Mouse (Mus musculus): ENCODE data around the gene Itga11. TPM values are rescaled to one million over a fixed set of nuclear protein-coding genes. Genes with fewer than 3 reads are reported as not detected.
A peak's percentile ranks its signal among the peaks of the same experiment; 100 is the strongest.

Itga11 gene
- polyA plus RNA-seq, 1 experiment, result 1.4 TPM

DNA sequence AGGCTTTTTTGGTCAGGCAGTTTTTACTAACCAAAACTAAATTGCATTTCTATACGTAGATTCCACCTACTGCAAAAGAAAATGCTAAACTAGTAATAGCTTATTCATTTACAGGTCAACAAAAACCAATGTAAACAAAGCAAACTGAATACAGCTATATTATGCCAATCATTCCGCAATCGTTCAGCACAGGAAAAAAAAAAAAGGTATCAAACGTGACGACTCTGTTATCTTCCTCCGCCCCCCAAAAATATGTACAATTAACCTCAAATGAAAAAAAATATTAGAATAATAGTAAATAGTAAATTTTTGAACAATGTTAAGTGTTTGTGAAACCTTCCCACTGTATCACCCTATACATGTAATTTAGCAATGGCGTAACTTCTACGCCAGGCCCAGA lies 132.5 kb downstream of the Itga11 start:
- Histone ChIP-seq H3K4me3 (ENCODE audit: low read depth, low read length) (peak overlapping the region; percentile 99), H3K4me1 (ENCODE audit: control insufficient read depth, insufficient read depth, low read length) (no peaks in the 10 kb centered on the region), H3K9me3 (replicated peaks; ENCODE audit: control insufficient read depth, insufficient read depth, low read length, poor library complexity, severe bottlenecking) (no peaks in the 10 kb centered on the region), H3K27me3 (ENCODE audit: control insufficient read depth, insufficient read depth, low read length, poor library complexity, severe bottlenecking) (no peaks in the 10 kb centered on the region), H3K9ac (ENCODE audit: low read depth, poor library complexity, severe bottlenecking) (peak overlapping the region; percentile 89), H3K27ac (ENCODE audit: insufficient read depth, low read length) (no peak overlapping the region), H3K36me3 (ENCODE audit: control insufficient read depth, insufficient read depth, low read length, poor library complexity, severe bottlenecking) (peaks cover 30% of the 10 kb centered on the region)
- no peak for TF ChIP-seq EP300 (IDR thresholded peaks at IDR 0.05; ENCODE audit: insufficient read depth, low read depth, low read length)
- no peak for TF ChIP-seq POLR2A (IDR thresholded peaks at IDR 0.05; ENCODE audit: insufficient read depth, low read length)
- TF ChIP-seq CTCF (IDR thresholded peaks at IDR 0.05; ENCODE audit: low read depth, low read length), result no peak

DNA sequence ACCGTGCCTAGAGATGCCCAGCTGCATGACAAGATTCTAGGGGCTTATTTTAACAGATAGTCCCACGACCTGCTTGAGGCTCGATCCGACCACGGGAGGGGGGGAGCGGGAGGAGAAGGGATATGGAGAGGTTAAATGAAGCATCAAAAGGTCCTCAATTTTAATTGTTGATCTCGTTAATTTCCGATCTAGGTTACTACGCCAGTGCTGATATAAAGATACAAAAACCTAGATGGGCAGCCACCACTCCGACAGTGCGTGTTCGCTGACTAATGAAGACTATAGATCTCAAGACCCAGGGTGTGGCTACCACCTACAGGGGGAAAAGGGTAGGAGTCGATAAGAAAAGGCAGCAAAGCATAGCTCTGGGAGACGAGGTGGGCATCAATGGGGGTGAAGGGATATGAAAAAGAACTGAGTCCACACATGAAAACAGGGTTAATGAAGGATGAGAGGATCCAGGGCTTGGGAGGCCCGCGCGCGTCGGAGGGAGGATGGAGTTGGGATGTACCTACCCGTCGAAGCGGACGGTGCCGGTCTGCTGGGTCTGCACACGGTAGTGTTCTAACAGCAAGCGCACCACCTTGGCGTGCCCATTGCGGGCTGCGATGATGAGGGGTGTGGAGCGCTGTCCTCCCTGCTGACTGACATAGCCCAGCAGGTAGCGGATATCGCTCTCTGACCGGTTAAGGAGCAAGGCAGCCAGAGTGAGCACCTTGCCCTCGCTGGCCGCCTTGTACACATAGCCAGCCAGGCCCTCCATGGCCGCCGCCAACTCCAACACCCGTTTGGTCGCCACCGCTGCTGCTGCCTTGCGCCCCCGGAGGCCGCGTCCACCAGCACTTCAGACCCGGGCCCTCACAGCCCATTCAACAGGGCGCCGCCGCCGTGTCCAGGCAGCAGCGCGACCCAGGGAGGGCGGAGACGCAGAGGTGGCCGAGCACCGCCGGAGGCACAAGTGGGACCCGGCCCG lies 133.2 kb downstream of the Itga11 start:
- no peaks in the 10 kb centered on the region for H3K4me1 ChIP-seq (ENCODE audit: control insufficient read depth, insufficient read depth, low read length)
- no peaks in the 10 kb centered on the region for H3K27me3 ChIP-seq (ENCODE audit: control insufficient read depth, insufficient read depth, low read length, poor library complexity, severe bottlenecking)
- peaks cover 27% of the 10 kb centered on the region for H3K36me3 ChIP-seq (ENCODE audit: control insufficient read depth, insufficient read depth, low read length, poor library complexity, severe bottlenecking)
- 0 out of 2 replicates have a peak overlapping the region, but pooled peaks have one; percentile 16 for H3K27ac ChIP-seq (ENCODE audit: insufficient read depth, low read length)
- peak overlapping the region; percentile 89 for H3K9ac ChIP-seq (ENCODE audit: low read depth, poor library complexity, severe bottlenecking)
- H3K4me3 ChIP-seq (ENCODE audit: low read depth, low read length), result peak overlapping the region; percentile 99
- H3K9me3 ChIP-seq (replicated peaks; ENCODE audit: control insufficient read depth, insufficient read depth, low read length, poor library complexity, severe bottlenecking), result no peaks in the 10 kb centered on the region
- TF ChIP-seq POLR2A (IDR thresholded peaks at IDR 0.05; ENCODE audit: insufficient read depth, low read length), result no peak
- no peak for TF ChIP-seq EP300 (IDR thresholded peaks at IDR 0.05; ENCODE audit: insufficient read depth, low read depth, low read length)
- no peak for TF ChIP-seq CTCF (IDR thresholded peaks at IDR 0.05; ENCODE audit: low read depth, low read length)

DNA sequence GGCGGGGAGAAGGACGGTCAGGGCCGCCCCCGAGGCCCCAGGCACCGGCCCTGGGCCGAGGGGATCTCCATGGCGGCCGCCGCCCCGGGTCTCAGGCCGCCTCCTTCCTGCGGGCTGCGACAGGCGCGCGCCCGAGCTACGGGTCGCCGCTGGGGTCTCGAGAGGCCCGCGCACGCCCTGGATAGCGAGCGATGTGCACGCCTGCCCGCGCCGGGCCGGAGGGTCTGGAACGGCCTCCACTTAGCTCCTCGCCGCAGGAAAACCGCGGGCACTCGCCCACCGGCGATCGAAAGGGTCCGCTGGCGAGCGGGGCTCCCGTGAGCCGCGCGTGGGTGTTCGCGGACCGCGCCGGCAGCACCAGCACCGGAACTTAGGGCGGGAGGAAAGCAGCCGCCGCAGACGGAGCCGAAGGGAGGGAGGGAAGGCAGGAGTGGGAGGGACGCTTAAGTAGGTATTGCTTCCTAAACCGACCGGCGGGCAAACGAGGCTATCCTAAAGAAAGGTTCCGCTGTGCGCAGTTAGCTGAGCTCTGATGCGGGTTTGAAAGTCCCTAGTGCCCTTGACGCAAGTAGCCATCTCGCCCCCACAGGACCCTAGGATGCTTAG lies 134.0 kb downstream of the Itga11 start, which contains the start of gene Fem1b:
Fem1b (minus strand) TSS at position 419 of the 606 bp plus-strand sequence.
- Histone ChIP-seq H3K9me3 (replicated peaks; ENCODE audit: control insufficient read depth, insufficient read depth, low read length, poor library complexity, severe bottlenecking) (no peaks in the 10 kb centered on the region), H3K9ac (ENCODE audit: low read depth, poor library complexity, severe bottlenecking) (peak within 1 kb of the TSS; percentile 89), H3K4me3 (ENCODE audit: low read depth, low read length) (peak within 1 kb of the TSS; percentile 99), H3K27ac (ENCODE audit: insufficient read depth, low read length) (peak within 1 kb of the TSS; percentile 89), H3K4me1 (ENCODE audit: control insufficient read depth, insufficient read depth, low read length) (no peaks in the 10 kb centered on the region), H3K27me3 (ENCODE audit: control insufficient read depth, insufficient read depth, low read length, poor library complexity, severe bottlenecking) (no peaks in the 10 kb centered on the region), H3K36me3 (ENCODE audit: control insufficient read depth, insufficient read depth, low read length, poor library complexity, severe bottlenecking) (peaks cover 23% of the 10 kb centered on the region)
- TF ChIP-seq POLR2A (IDR thresholded peaks at IDR 0.05; ENCODE audit: insufficient read depth, low read length), result peak; percentile 72
- no peak for TF ChIP-seq CTCF (IDR thresholded peaks at IDR 0.05; ENCODE audit: low read depth, low read length)
- TF ChIP-seq EP300 (IDR thresholded peaks at IDR 0.05; ENCODE audit: insufficient read depth, low read depth, low read length), result peak; percentile 70; the same call in 1 of the 2 replicates

DNA sequence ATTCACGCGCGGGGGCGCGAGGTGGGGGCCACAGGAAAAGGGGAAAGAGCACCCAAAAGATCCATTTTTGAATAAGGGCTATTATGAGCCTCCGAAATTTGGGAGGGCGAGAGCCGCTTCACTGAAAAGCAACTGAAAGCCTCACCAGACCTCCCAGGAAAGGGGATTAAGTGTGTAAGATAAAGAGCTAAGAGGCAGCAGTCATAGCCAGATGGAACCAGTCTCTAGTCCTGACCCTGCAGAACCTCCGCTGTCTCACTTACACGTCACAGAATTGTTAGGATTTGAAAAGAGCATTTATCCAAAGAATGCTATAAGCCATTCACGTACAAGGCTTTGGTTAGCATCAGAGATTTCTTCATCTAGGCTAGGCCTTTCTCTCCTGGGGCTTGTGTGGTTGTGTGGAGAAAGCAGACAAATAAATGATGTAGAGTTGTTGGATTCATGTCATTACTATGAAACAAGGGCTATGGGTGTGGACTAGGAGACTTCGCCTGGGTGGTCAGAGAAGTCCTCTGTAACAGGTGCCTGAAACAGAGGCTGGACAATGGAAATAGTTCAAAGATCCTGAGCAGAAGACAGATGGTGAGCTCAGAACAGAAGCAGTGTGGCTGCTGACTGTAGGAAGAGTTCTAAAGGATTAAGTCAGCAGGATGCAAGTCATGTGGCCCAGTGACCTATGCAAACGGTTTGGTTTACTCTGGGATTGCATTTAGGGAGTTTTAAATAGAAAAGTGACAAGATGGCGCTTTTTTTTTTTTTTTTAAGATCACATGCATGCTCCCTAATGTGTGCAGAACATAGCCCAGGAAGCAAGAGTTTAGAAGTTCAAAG lies 134.8 kb downstream of the Itga11 start:
- TF ChIP-seq POLR2A (IDR thresholded peaks at IDR 0.05; ENCODE audit: insufficient read depth, low read length) (no peak), EP300 (IDR thresholded peaks at IDR 0.05; ENCODE audit: insufficient read depth, low read depth, low read length) (no peak), CTCF (IDR thresholded peaks at IDR 0.05; ENCODE audit: low read depth, low read length) (no peak)

DNA sequence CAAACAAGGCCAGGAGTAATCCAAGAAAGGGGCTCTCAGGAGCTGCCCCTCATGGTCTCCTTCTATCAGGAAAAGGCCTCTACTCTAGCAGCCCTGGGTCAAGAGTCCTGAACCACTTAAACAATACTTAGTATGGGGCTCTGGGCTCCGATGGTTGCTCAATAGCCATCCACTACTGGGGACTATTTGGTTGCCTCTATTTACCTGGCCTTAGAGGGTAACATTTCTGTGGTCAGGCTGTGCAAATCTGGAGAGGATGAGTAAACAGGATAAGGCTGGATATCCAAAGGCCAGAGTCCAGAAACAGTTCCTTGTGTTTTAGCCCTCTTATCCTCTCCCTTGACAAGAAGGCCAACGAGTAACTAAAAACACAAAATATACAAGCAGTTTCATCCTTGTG lies 137.1 kb downstream of the Itga11 start:
- Histone ChIP-seq H3K36me3 (ENCODE audit: control insufficient read depth, insufficient read depth, low read length, poor library complexity, severe bottlenecking) (no peaks in the 10 kb centered on the region), H3K9me3 (replicated peaks; ENCODE audit: control insufficient read depth, insufficient read depth, low read length, poor library complexity, severe bottlenecking) (no peaks in the 10 kb centered on the region), H3K9ac (ENCODE audit: low read depth, poor library complexity, severe bottlenecking) (no peak overlapping the region), H3K27ac (ENCODE audit: insufficient read depth, low read length) (no peak overlapping the region), H3K27me3 (ENCODE audit: control insufficient read depth, insufficient read depth, low read length, poor library complexity, severe bottlenecking) (no peaks in the 10 kb centered on the region), H3K4me3 (ENCODE audit: low read depth, low read length) (no peak overlapping the region), H3K4me1 (ENCODE audit: control insufficient read depth, insufficient read depth, low read length) (peaks cover 9% of the 10 kb centered on the region)
- TF ChIP-seq POLR2A (IDR thresholded peaks at IDR 0.05; ENCODE audit: insufficient read depth, low read length) (no peak), CTCF (IDR thresholded peaks at IDR 0.05; ENCODE audit: low read depth, low read length) (no peak), EP300 (IDR thresholded peaks at IDR 0.05; ENCODE audit: insufficient read depth, low read depth, low read length) (no peak)

More for the DNA sequence above, 134.8 kb downstream of the Itga11 start:
- H3K9ac ChIP-seq (ENCODE audit: low read depth, poor library complexity, severe bottlenecking), result peak overlapping the region; percentile 89
- peak overlapping the region; percentile 89 for H3K27ac ChIP-seq (ENCODE audit: insufficient read depth, low read length)
- H3K27me3 ChIP-seq (ENCODE audit: control insufficient read depth, insufficient read depth, low read length, poor library complexity, severe bottlenecking), result no peaks in the 10 kb centered on the region
- peak overlapping the region; percentile 99 for H3K4me3 ChIP-seq (ENCODE audit: low read depth, low read length)
- H3K4me1 ChIP-seq (ENCODE audit: control insufficient read depth, insufficient read depth, low read length), result peaks cover 2% of the 10 kb centered on the region
- H3K36me3 ChIP-seq (ENCODE audit: control insufficient read depth, insufficient read depth, low read length, poor library complexity, severe bottlenecking), result peaks cover 16% of the 10 kb centered on the region
- H3K9me3 ChIP-seq (replicated peaks; ENCODE audit: control insufficient read depth, insufficient read depth, low read length, poor library complexity, severe bottlenecking), result no peaks in the 10 kb centered on the region
